Comparison of ENCODE assay signal across 27 mouse cellular contexts in genomic region chr5:21828855-21829254, GRCm38 (mm10). TPM values are rescaled to one million over a fixed set of nuclear protein-coding genes. Genes with fewer than 3 reads are reported as not detected.
DNase-seq lines count a peak whose midpoint lies in the region; ATAC-seq lines count a peak whose summit lies in the region.
"Had no signal": no experiment of that assay in that cellular context is flagged by ENCODE, and none has a peak within 500 bp of the region (broad histone marks: within the 10 kb centered on the region; RNA-seq: fewer than 3 reads in every experiment).

No protein-coding gene starts in this region.

- no peaks in the 10 kb centered on the region for H3K27me3 ChIP-seq in forebrain, embryonic 14.5 days (replicated peaks; ENCODE audit: control insufficient read depth, insufficient read depth, low read length)
- no peaks in the 10 kb centered on the region for H3K27me3 ChIP-seq in forebrain, embryonic 10.5 days (ENCODE audit: poor library complexity, severe bottlenecking)
- no peaks in the 10 kb centered on the region for H3K27me3 ChIP-seq in kidney, embryonic 15.5 days
- H3K27me3 ChIP-seq: embryonic facial prominence, embryonic 12.5 days; megakaryocyte, embryonic 14.5 days had no signal

- no peak overlapping the region for H3K4me3 ChIP-seq in forebrain, embryonic 14.5 days (ENCODE audit: low read depth, low read length)
- H3K4me3 ChIP-seq in forebrain, embryonic 10.5 days = no peak overlapping the region
- no peak overlapping the region for H3K4me3 ChIP-seq in kidney, embryonic 15.5 days (replicated peaks)
- H3K4me3 ChIP-seq: embryonic facial prominence, embryonic 12.5 days; megakaryocyte, embryonic 14.5 days had no signal

- no peaks in the 10 kb centered on the region for H3K36me3 ChIP-seq in forebrain, embryonic 14.5 days (ENCODE audit: control insufficient read depth, insufficient read depth, low read length)
- H3K36me3 ChIP-seq in forebrain, embryonic 10.5 days (replicated peaks) = no peaks in the 10 kb centered on the region
- H3K36me3 ChIP-seq in kidney, embryonic 15.5 days = no peaks in the 10 kb centered on the region
- H3K36me3 ChIP-seq: embryonic facial prominence, embryonic 12.5 days; G1E had no signal

- DNase-seq in forebrain, embryonic 14.5 days (ENCODE audit: low spot score) = peak; percentile 24
- no peak for DNase-seq in forebrain, embryonic 10.5 days (ENCODE audit: extremely low spot score, low spot score)
- DNase-seq in right cerebral cortex, adult 2 months (ENCODE audit: low spot score in 2 of 2) = peak; percentile 13 to 15
- DNase-seq in right cerebral cortex, postnatal 25 days = no peak
- DNase-seq in left cerebral cortex, postnatal 14 days (ENCODE audit: low spot score in 2 of 2) = peak; percentile 8 to 21
- no peak for DNase-seq in adrenal gland, adult (ENCODE audit: inconsistent age in 2 of 2, low spot score in 1 of 2)
- DNase-seq in retina, postnatal 1 day = no peak
- DNase-seq: adrenal gland, adult 8-10 months; cerebellum, adult 2 months; heart, adult 18-20 months; kidney, adult 11 months; kidney, postnatal 10 days; liver; liver, postnatal 0 days; lung, postnatal 14 days; thymus, adult 18-20 months had no signal

- intact Hi-C loops in left cerebral cortex, postnatal 14 days (cut with DNase I) = no loop called here

- H3K27ac ChIP-seq in forebrain, embryonic 14.5 days (ENCODE audit: low read depth, low read length) = no peak overlapping the region
- no peak overlapping the region for H3K27ac ChIP-seq in forebrain, embryonic 10.5 days
- no peak overlapping the region for H3K27ac ChIP-seq in kidney, embryonic 15.5 days
- H3K27ac ChIP-seq: embryonic facial prominence, embryonic 12.5 days; hindbrain, postnatal 0 days had no signal

- H3K9me3 ChIP-seq in forebrain, embryonic 14.5 days (replicated peaks; ENCODE audit: control insufficient read depth, low read length) = no peaks in the 10 kb centered on the region
- H3K9me3 ChIP-seq in forebrain, embryonic 10.5 days = no peaks in the 10 kb centered on the region
- H3K9me3 ChIP-seq in kidney, embryonic 15.5 days (replicated peaks) = no peaks in the 10 kb centered on the region
- H3K9me3 ChIP-seq: embryonic facial prominence, embryonic 12.5 days; G1E had no signal

- 66% methylated on average over 4 of the region's 4 CpGs for WGBS in forebrain, embryonic 14.5 days
- 70% methylated on average over 4 of the region's 4 CpGs for WGBS in forebrain, embryonic 10.5 days
- 69% methylated on average over 4 of the region's 4 CpGs for WGBS in kidney, embryonic 15.5 days

- peaks cover 7% of the 10 kb centered on the region for H3K4me1 ChIP-seq in forebrain, embryonic 14.5 days (ENCODE audit: control insufficient read depth, insufficient read depth, low read length)
- peaks cover 18% of the 10 kb centered on the region for H3K4me1 ChIP-seq in forebrain, embryonic 10.5 days
- 0 out of 2 replicates have a peak, but pooled peaks cover 4% of the 10 kb centered on the region for H3K4me1 ChIP-seq in kidney, embryonic 15.5 days
- H3K4me1 ChIP-seq: embryonic facial prominence, embryonic 12.5 days; megakaryocyte, embryonic 14.5 days had no signal

- H3K9ac ChIP-seq in forebrain, embryonic 14.5 days (ENCODE audit: low read length) = no peak overlapping the region
- no peak overlapping the region for H3K9ac ChIP-seq in kidney, embryonic 15.5 days
- H3K9ac ChIP-seq: embryonic facial prominence, embryonic 12.5 days; liver, postnatal 0 days had no signal

- no peak overlapping the region for H3K4me2 ChIP-seq in forebrain, embryonic 14.5 days (ENCODE audit: low read length)
- no peak overlapping the region for H3K4me2 ChIP-seq in kidney, embryonic 15.5 days
- H3K4me2 ChIP-seq: embryonic facial prominence, embryonic 12.5 days had no signal

- ATAC-seq in forebrain, embryonic 14.5 days = peak; percentile 54; the same call in 1 of the 2 replicates
- no peak for ATAC-seq in kidney, embryonic 15.5 days (replicated peaks; ENCODE audit: low FRiP score)
- ATAC-seq: CD4-positive, CD25-positive, alpha-beta regulatory T cell, adult 4 months; hindbrain, postnatal 0 days; liver, postnatal 0 days had no signal

RNA-seq across cellular contexts. Expression of gene Slc26a5, which starts 36.5 kb away (rescaled TPM):
- 0.17 TPM in 1 of 2 replicates, not detected in the other for polyA plus RNA-seq in forebrain, embryonic 14.5 days (2014; fragmentation: Nextera tagmentation; extraction: Ambion mirVana)
- 0.10 and 0.32 TPM in 2 replicates for polyA plus RNA-seq in forebrain, embryonic 10.5 days (2016; fragmentation: Nextera tagmentation; extraction: Ambion mirVana)
- total RNA-seq in left cerebral cortex, postnatal 14 days (2021) = under 1 TPM in 1 of 2 experiments, not detected in 1; 0.70 TPM
- not detected in 2 replicates for polyA plus RNA-seq in kidney, embryonic 15.5 days (2015; fragmentation: Nextera tagmentation; extraction: Ambion mirVana)
- total RNA-seq: adrenal gland, adult 8-10 months; G1E; gastrocnemius, adult 18-20 months; heart, adult 18-20 months; hematopoietic stem cell, adult 5-6 weeks had no signal
- polyA plus RNA-seq: CD4-positive, CD25-positive, alpha-beta regulatory T cell, adult 4 months; G1E; heart, embryonic 14.5 days; liver, postnatal 0 days; neural tube, embryonic 11.5 days; small intestine, adult 2 months had no signal

RNA-seq across cellular contexts. Expression of gene Psmc2, which starts 43.8 kb away (rescaled TPM):
- 206 and 211 TPM in 2 replicates for polyA plus RNA-seq in forebrain, embryonic 14.5 days (2014; fragmentation: Nextera tagmentation; extraction: Ambion mirVana)
- 253 and 258 TPM in 2 replicates for polyA plus RNA-seq in forebrain, embryonic 10.5 days (2016; fragmentation: Nextera tagmentation; extraction: Ambion mirVana)
- 100 to 1,000 TPM; 115 to 121 TPM for total RNA-seq in left cerebral cortex, postnatal 14 days (2021)
- polyA plus RNA-seq in kidney, embryonic 15.5 days (2015; fragmentation: Nextera tagmentation; extraction: Ambion mirVana) = 186 and 199 TPM in 2 replicates

RNA-seq across cellular contexts. Expression of gene Dnajc2, which starts 43.8 kb away (rescaled TPM):
- polyA plus RNA-seq in forebrain, embryonic 14.5 days (2014; fragmentation: Nextera tagmentation; extraction: Ambion mirVana) = 66.8 and 70.4 TPM in 2 replicates
- polyA plus RNA-seq in forebrain, embryonic 10.5 days (2016; fragmentation: Nextera tagmentation; extraction: Ambion mirVana) = 99.4 and 114 TPM in 2 replicates
- 10 to 100 TPM; 33.7 to 34.6 TPM for total RNA-seq in left cerebral cortex, postnatal 14 days (2021)
- polyA plus RNA-seq in kidney, embryonic 15.5 days (2015; fragmentation: Nextera tagmentation; extraction: Ambion mirVana) = 75.2 and 77.8 TPM in 2 replicates

Comparison
In these comparisons a context has a peak if more than half of its experiments do, and no peak if none do; other contexts are left out.
1. DNase-seq: peak in forebrain, embryonic 14.5 days (single experiment), right cerebral cortex, adult 2 months (2 of 2) and left cerebral cortex, postnatal 14 days (2 of 2); none in forebrain, embryonic 10.5 days (single experiment), right cerebral cortex, postnatal 25 days (single experiment), adrenal gland, adult (0 of 2) and retina, postnatal 1 day (single experiment).